In genomic region chr7:16298927-16299326, GRCm38 (mm10) we compare ENCODE assay signal across 10 mouse cellular contexts. TPM values are rescaled to one million over a fixed set of nuclear protein-coding genes. Genes with fewer than 3 reads are reported as not detected.
DNase-seq lines count a peak whose midpoint lies in the region; ATAC-seq and TF ChIP-seq lines count a peak whose summit lies in the region.
"Had no signal": no experiment of that assay in that cellular context is flagged by ENCODE, and none has a peak within 500 bp of the region (broad histone marks: within the 10 kb centered on the region; RNA-seq: fewer than 3 reads in every experiment).

No protein-coding gene starts in this region.

- no peak for ATAC-seq in intestine, embryonic 15.5 days
- ATAC-seq in intestine, postnatal 0 days: no peak
- no peak for ATAC-seq in embryonic facial prominence, embryonic 14.5 days (ENCODE audit: low read depth)
- ATAC-seq in hindbrain, embryonic 13.5 days (ENCODE audit: low FRiP score): no peak
- no peak for ATAC-seq in midbrain, postnatal 0 days (ENCODE audit: low FRiP score)

- H3K4me2 ChIP-seq in intestine, embryonic 15.5 days (replicated peaks): peak overlapping the region; percentile 92; the same call in 1 of the 2 replicates
- H3K4me2 ChIP-seq in intestine, postnatal 0 days (replicated peaks; ENCODE audit: low read depth): no peak overlapping the region
- H3K4me2 ChIP-seq in embryonic facial prominence, embryonic 14.5 days (ENCODE audit: low read depth, low read length): peak overlapping the region; percentile 83
- H3K4me2 ChIP-seq in hindbrain, embryonic 13.5 days: peak overlapping the region; percentile 85
- peak overlapping the region; percentile 78 for H3K4me2 ChIP-seq in midbrain, postnatal 0 days (ENCODE audit: low read depth, low read length, poor library complexity, severe bottlenecking)

- no peaks in the 10 kb centered on the region for H3K36me3 ChIP-seq in intestine, embryonic 15.5 days
- H3K36me3 ChIP-seq in intestine, postnatal 0 days (ENCODE audit: control insufficient read depth, insufficient read depth): no peaks in the 10 kb centered on the region
- no peaks in the 10 kb centered on the region for H3K36me3 ChIP-seq in embryonic facial prominence, embryonic 14.5 days (ENCODE audit: control insufficient read depth, insufficient read depth, low read length)
- no peaks in the 10 kb centered on the region for H3K36me3 ChIP-seq in hindbrain, embryonic 13.5 days
- H3K36me3 ChIP-seq in midbrain, postnatal 0 days (ENCODE audit: insufficient read depth, low read length): no peaks in the 10 kb centered on the region
- H3K36me3 ChIP-seq: G1E; liver, embryonic 15.5 days had no signal

- no peak overlapping the region for H3K27ac ChIP-seq in intestine, embryonic 15.5 days
- no peak overlapping the region for H3K27ac ChIP-seq in intestine, postnatal 0 days (ENCODE audit: low read depth, low read length)
- 0 out of 2 replicates have a peak overlapping the region, but pooled peaks have one; percentile 18 for H3K27ac ChIP-seq in embryonic facial prominence, embryonic 14.5 days (replicated peaks; ENCODE audit: low read depth, low read length)
- H3K27ac ChIP-seq in hindbrain, embryonic 13.5 days: peak overlapping the region; percentile 82
- H3K27ac ChIP-seq in midbrain, postnatal 0 days (ENCODE audit: low read depth, low read length): peak overlapping the region; percentile 67
- H3K27ac ChIP-seq: liver, embryonic 15.5 days had no signal

- no peaks in the 10 kb centered on the region for H3K27me3 ChIP-seq in intestine, embryonic 15.5 days (replicated peaks)
- H3K27me3 ChIP-seq in intestine, postnatal 0 days (replicated peaks; ENCODE audit: control insufficient read depth, insufficient read depth, low read length): 0 out of 2 replicates have a peak, but pooled peaks cover 4% of the 10 kb centered on the region
- no peaks in the 10 kb centered on the region for H3K27me3 ChIP-seq in embryonic facial prominence, embryonic 14.5 days (replicated peaks; ENCODE audit: control insufficient read depth, insufficient read depth, low read length)
- H3K27me3 ChIP-seq in hindbrain, embryonic 13.5 days: no peaks in the 10 kb centered on the region
- no peaks in the 10 kb centered on the region for H3K27me3 ChIP-seq in midbrain, postnatal 0 days (ENCODE audit: insufficient read depth, low read length)

- H3K4me1 ChIP-seq in intestine, embryonic 15.5 days (replicated peaks): peaks cover 26% of the 10 kb centered on the region
- no peaks in the 10 kb centered on the region for H3K4me1 ChIP-seq in intestine, postnatal 0 days (replicated peaks; ENCODE audit: control insufficient read depth, insufficient read depth, low read length)
- H3K4me1 ChIP-seq in embryonic facial prominence, embryonic 14.5 days (ENCODE audit: control insufficient read depth, insufficient read depth, low read length): 0 out of 2 replicates have a peak, but pooled peaks cover 13% of the 10 kb centered on the region
- H3K4me1 ChIP-seq in hindbrain, embryonic 13.5 days (replicated peaks): peaks cover 40% of the 10 kb centered on the region
- peaks cover 4% of the 10 kb centered on the region; the same call in 1 of the 2 replicates for H3K4me1 ChIP-seq in midbrain, postnatal 0 days (ENCODE audit: insufficient read depth, low read length)

- H3K9ac ChIP-seq in intestine, embryonic 15.5 days: no peak overlapping the region
- no peak overlapping the region for H3K9ac ChIP-seq in intestine, postnatal 0 days (ENCODE audit: low read depth, low read length)
- no peak overlapping the region for H3K9ac ChIP-seq in embryonic facial prominence, embryonic 14.5 days (ENCODE audit: low read depth, low read length)
- peak overlapping the region; percentile 68 for H3K9ac ChIP-seq in hindbrain, embryonic 13.5 days
- H3K9ac ChIP-seq in midbrain, postnatal 0 days (replicated peaks; ENCODE audit: low read length, poor library complexity, severe bottlenecking): no peak overlapping the region
- H3K9ac ChIP-seq: liver, embryonic 15.5 days had no signal

- H3K9me3 ChIP-seq in intestine, embryonic 15.5 days: no peaks in the 10 kb centered on the region
- H3K9me3 ChIP-seq in intestine, postnatal 0 days (ENCODE audit: control insufficient read depth): no peaks in the 10 kb centered on the region
- H3K9me3 ChIP-seq in embryonic facial prominence, embryonic 14.5 days (ENCODE audit: control insufficient read depth, low read length): no peaks in the 10 kb centered on the region
- no peaks in the 10 kb centered on the region for H3K9me3 ChIP-seq in hindbrain, embryonic 13.5 days
- no peaks in the 10 kb centered on the region for H3K9me3 ChIP-seq in midbrain, postnatal 0 days (ENCODE audit: low read length)
- H3K9me3 ChIP-seq: G1E; liver, embryonic 15.5 days had no signal

- TF ChIP-seq CTCF in intestine, postnatal 0 days (IDR thresholded peaks at IDR 0.05; ENCODE audit: low read depth): no peak
- no peak for TF ChIP-seq CTCF in midbrain, postnatal 0 days (IDR thresholded peaks at IDR 0.05)

- H3K4me3 ChIP-seq in intestine, embryonic 15.5 days (replicated peaks): no peak overlapping the region
- no peak overlapping the region for H3K4me3 ChIP-seq in intestine, postnatal 0 days (ENCODE audit: low read depth, low read length)
- H3K4me3 ChIP-seq in embryonic facial prominence, embryonic 14.5 days (ENCODE audit: low read depth, low read length): peak overlapping the region; percentile 44
- H3K4me3 ChIP-seq in hindbrain, embryonic 13.5 days: peak overlapping the region; percentile 50
- peak overlapping the region; percentile 42 for H3K4me3 ChIP-seq in midbrain, postnatal 0 days (ENCODE audit: low read depth, low read length)

- 76% methylated on average over 5 of the region's 5 CpGs for WGBS in intestine, embryonic 15.5 days
- WGBS in intestine, postnatal 0 days: 80% methylated on average over 5 of the region's 5 CpGs
- WGBS in embryonic facial prominence, embryonic 14.5 days: 83% methylated on average over 5 of the region's 5 CpGs
- WGBS in hindbrain, embryonic 13.5 days: 71% methylated on average over 5 of the region's 5 CpGs
- WGBS in midbrain, postnatal 0 days: 75% methylated on average over 5 of the region's 5 CpGs

- no peak for DNase-seq in embryonic facial prominence, embryonic 14.5 days (ENCODE audit: low spot score)
- no peak for DNase-seq in midbrain, postnatal 0 days (ENCODE audit: low spot score)
- no peak for DNase-seq in Muller cell, postnatal 12 days (ENCODE audit: inconsistent ontology term)
- no peak for DNase-seq in retina, postnatal 1 day
- DNase-seq in frontal cortex, postnatal 36 days (ENCODE audit: low spot score in 2 of 2): no peak

RNA-seq across cellular contexts. Expression of gene Bbc3, which starts 9.3 kb away (rescaled TPM):
- 5.9 and 6.4 TPM in 2 replicates for polyA plus RNA-seq in intestine, embryonic 15.5 days (2015; fragmentation: Nextera tagmentation; extraction: Ambion mirVana)
- 6.6 and 7.0 TPM in 2 replicates for polyA plus RNA-seq in intestine, postnatal 0 days (2015; fragmentation: Nextera tagmentation; extraction: Ambion mirVana)
- 4.0 and 4.6 TPM in 2 replicates for polyA plus RNA-seq in embryonic facial prominence, embryonic 14.5 days (2014; fragmentation: Nextera tagmentation; extraction: Ambion mirVana)
- 24.0 and 24.2 TPM in 2 replicates for polyA plus RNA-seq in hindbrain, embryonic 13.5 days (2015; fragmentation: Nextera tagmentation; extraction: Ambion mirVana)
- total RNA-seq in midbrain, postnatal 0 days (2014; rRNA removed): 45.1 and 50.6 TPM in 2 replicates
- polyA plus RNA-seq in midbrain, postnatal 0 days (2015; fragmentation: Nextera tagmentation; extraction: Ambion mirVana): 38.9 and 39.0 TPM in 2 replicates

RNA-seq across cellular contexts. Expression of gene Ccdc9, which starts 12.3 kb away (rescaled TPM):
- polyA plus RNA-seq in intestine, embryonic 15.5 days (2015; fragmentation: Nextera tagmentation; extraction: Ambion mirVana): 23.3 and 24.7 TPM in 2 replicates
- 14.2 and 14.8 TPM in 2 replicates for polyA plus RNA-seq in intestine, postnatal 0 days (2015; fragmentation: Nextera tagmentation; extraction: Ambion mirVana)
- 10.9 and 13.7 TPM in 2 replicates for polyA plus RNA-seq in embryonic facial prominence, embryonic 14.5 days (2014; fragmentation: Nextera tagmentation; extraction: Ambion mirVana)
- polyA plus RNA-seq in hindbrain, embryonic 13.5 days (2015; fragmentation: Nextera tagmentation; extraction: Ambion mirVana): 23.9 and 27.9 TPM in 2 replicates
- 31.5 and 35.0 TPM in 2 replicates for total RNA-seq in midbrain, postnatal 0 days (2014; rRNA removed)
- 12.7 and 13.6 TPM in 2 replicates for polyA plus RNA-seq in midbrain, postnatal 0 days (2015; fragmentation: Nextera tagmentation; extraction: Ambion mirVana)

RNA-seq across cellular contexts. Expression of gene Inafm1, which starts 25.5 kb away (rescaled TPM):
- 16.4 and 16.6 TPM in 2 replicates for polyA plus RNA-seq in intestine, embryonic 15.5 days (2015; fragmentation: Nextera tagmentation; extraction: Ambion mirVana)
- polyA plus RNA-seq in intestine, postnatal 0 days (2015; fragmentation: Nextera tagmentation; extraction: Ambion mirVana): 24.1 and 24.8 TPM in 2 replicates
- polyA plus RNA-seq in embryonic facial prominence, embryonic 14.5 days (2014; fragmentation: Nextera tagmentation; extraction: Ambion mirVana): 21.1 and 23.4 TPM in 2 replicates
- polyA plus RNA-seq in hindbrain, embryonic 13.5 days (2015; fragmentation: Nextera tagmentation; extraction: Ambion mirVana): 33.4 and 33.8 TPM in 2 replicates
- 58.2 and 60.5 TPM in 2 replicates for total RNA-seq in midbrain, postnatal 0 days (2014; rRNA removed)
- 84.2 and 84.5 TPM in 2 replicates for polyA plus RNA-seq in midbrain, postnatal 0 days (2015; fragmentation: Nextera tagmentation; extraction: Ambion mirVana)

RNA-seq across cellular contexts. Expression of gene C5ar1, which starts 39.6 kb away (rescaled TPM):
- polyA plus RNA-seq in intestine, embryonic 15.5 days (2015; fragmentation: Nextera tagmentation; extraction: Ambion mirVana): 2.4 TPM in 2 replicates
- polyA plus RNA-seq in intestine, postnatal 0 days (2015; fragmentation: Nextera tagmentation; extraction: Ambion mirVana): 2.1 TPM in 2 replicates
- polyA plus RNA-seq in embryonic facial prominence, embryonic 14.5 days (2014; fragmentation: Nextera tagmentation; extraction: Ambion mirVana): 4.1 and 4.4 TPM in 2 replicates
- polyA plus RNA-seq in hindbrain, embryonic 13.5 days (2015; fragmentation: Nextera tagmentation; extraction: Ambion mirVana): 1.7 and 2.3 TPM in 2 replicates
- total RNA-seq in midbrain, postnatal 0 days (2014; rRNA removed): 0.85 and 1.4 TPM in 2 replicates
- 1.4 TPM in 2 replicates for polyA plus RNA-seq in midbrain, postnatal 0 days (2015; fragmentation: Nextera tagmentation; extraction: Ambion mirVana)
- polyA plus RNA-seq: G1E had no signal

RNA-seq across cellular contexts. Expression of gene C5ar2, which starts 55.0 kb away (rescaled TPM):
- polyA plus RNA-seq in intestine, embryonic 15.5 days (2015; fragmentation: Nextera tagmentation; extraction: Ambion mirVana): 0.13 and 0.23 TPM in 2 replicates
- 0.16 and 0.26 TPM in 2 replicates for polyA plus RNA-seq in intestine, postnatal 0 days (2015; fragmentation: Nextera tagmentation; extraction: Ambion mirVana)
- 0.09 TPM in 1 of 2 replicates, not detected in the other for polyA plus RNA-seq in embryonic facial prominence, embryonic 14.5 days (2014; fragmentation: Nextera tagmentation; extraction: Ambion mirVana)
- polyA plus RNA-seq in hindbrain, embryonic 13.5 days (2015; fragmentation: Nextera tagmentation; extraction: Ambion mirVana): 0.08 and 0.14 TPM in 2 replicates
- total RNA-seq in midbrain, postnatal 0 days (2014; rRNA removed): 0.05 and 0.09 TPM in 2 replicates
- polyA plus RNA-seq in midbrain, postnatal 0 days (2015; fragmentation: Nextera tagmentation; extraction: Ambion mirVana): 0.14 and 0.20 TPM in 2 replicates

Comparison
In these comparisons a context has a peak if more than half of its experiments do, and no peak if none do; other contexts are left out.
1. H3K27ac ChIP-seq: peak in embryonic facial prominence, embryonic 14.5 days (single experiment), hindbrain, embryonic 13.5 days (single experiment) and midbrain, postnatal 0 days (single experiment); none in intestine, embryonic 15.5 days (single experiment) and intestine, postnatal 0 days (single experiment).
2. H3K4me3 ChIP-seq: peak in embryonic facial prominence, embryonic 14.5 days (single experiment), hindbrain, embryonic 13.5 days (single experiment) and midbrain, postnatal 0 days (single experiment); none in intestine, embryonic 15.5 days (single experiment) and intestine, postnatal 0 days (single experiment).